Mouse (Mus musculus): ENCODE measurements around the gene Eif2s1. TPM values are rescaled to one million over a fixed set of nuclear protein-coding genes. Genes with fewer than 3 reads are reported as not detected.

Gene Eif2s1
- polyA plus RNA-seq, 1 experiment from 2014 or later: 214 TPM

- H3K36me3 ChIP-seq: peaks cover 13% of the 10 kb centered on the region
- no peak overlapping the region for H3K4me2 ChIP-seq (replicated peaks)
- no peaks in the 10 kb centered on the region for H3K27me3 ChIP-seq
- H3K9ac ChIP-seq: no peak overlapping the region
- H3K9me3 ChIP-seq: no peaks in the 10 kb centered on the region
- no peak overlapping the region for H3K4me3 ChIP-seq
- H3K27ac ChIP-seq: no peak overlapping the region
- no peaks in the 10 kb centered on the region for H3K4me1 ChIP-seq
- ATAC-seq (ENCODE audit: low FRiP score, low read depth): no peak
- WGBS: 84% methylated on average over 2 of the region's 2 CpGs
Observed at GRCm38 (mm10) chr12:78891149-78891548, 29.5 kb downstream of the Eif2s1 start.

DNA sequence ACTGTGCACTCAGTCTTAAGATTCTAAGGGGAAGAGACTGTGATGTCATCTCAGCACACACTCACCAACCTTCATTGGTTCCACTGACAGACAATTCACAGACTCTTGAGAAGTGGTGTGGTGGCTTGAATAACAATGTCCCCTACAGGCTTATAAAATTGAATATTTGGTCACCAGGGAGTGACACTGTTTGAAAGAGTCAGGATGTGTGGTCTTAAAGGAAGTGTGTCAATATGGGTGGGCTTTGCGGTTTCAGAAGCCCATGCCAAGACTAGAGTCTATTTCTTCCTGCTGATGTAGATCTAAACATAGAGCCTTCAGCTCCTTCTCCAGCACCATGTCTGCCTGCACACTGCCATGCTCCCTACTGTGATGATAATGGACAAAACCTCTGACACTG lies 36.2 kb downstream of the Eif2s1 start:
- no peak overlapping the region for H3K4me2 ChIP-seq (replicated peaks)
- H3K9ac ChIP-seq: no peak overlapping the region
- no peaks in the 10 kb centered on the region for H3K9me3 ChIP-seq
- H3K27me3 ChIP-seq: no peaks in the 10 kb centered on the region
- H3K4me3 ChIP-seq: no peak overlapping the region
- no peaks in the 10 kb centered on the region for H3K36me3 ChIP-seq
- H3K27ac ChIP-seq: no peak overlapping the region
- H3K4me1 ChIP-seq: no peaks in the 10 kb centered on the region
- 90% methylated on average over 1 of the region's 1 CpGs for WGBS
- no peak for ATAC-seq (ENCODE audit: low FRiP score, low read depth)

DNA sequence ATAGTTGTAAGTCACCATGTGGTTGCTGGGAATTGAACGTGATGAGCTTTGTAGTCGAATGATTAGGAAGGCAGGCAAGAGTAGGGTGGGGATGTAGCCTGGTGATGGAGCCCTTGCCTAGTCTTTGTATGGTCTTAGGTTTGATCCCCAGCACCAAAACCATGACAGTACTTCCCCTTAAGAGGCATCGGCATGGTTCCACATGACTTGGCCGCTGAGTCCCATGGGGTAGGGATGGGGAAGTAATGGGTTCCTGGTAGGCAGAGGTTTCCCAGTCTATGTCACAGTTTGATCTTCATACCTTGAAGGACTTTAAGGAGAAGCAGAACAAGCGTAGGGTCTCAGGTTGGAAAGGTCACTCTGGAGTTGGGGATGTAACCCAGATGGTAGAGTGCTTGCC lies 39.8 kb downstream of the Eif2s1 start:
- no peak overlapping the region for H3K4me3 ChIP-seq
- no peak overlapping the region for H3K9ac ChIP-seq
- no peaks in the 10 kb centered on the region for H3K36me3 ChIP-seq
- H3K4me1 ChIP-seq: 0 out of 2 replicates have a peak, but pooled peaks cover 3% of the 10 kb centered on the region
- no peak for ATAC-seq (ENCODE audit: low FRiP score, low read depth)
- H3K9me3 ChIP-seq: no peaks in the 10 kb centered on the region
- peaks cover 7% of the 10 kb centered on the region for H3K27me3 ChIP-seq
- no peak overlapping the region for H3K4me2 ChIP-seq (replicated peaks)
- H3K27ac ChIP-seq: no peak overlapping the region
- WGBS: 86% methylated on average over 5 of the region's 5 CpGs

DNA sequence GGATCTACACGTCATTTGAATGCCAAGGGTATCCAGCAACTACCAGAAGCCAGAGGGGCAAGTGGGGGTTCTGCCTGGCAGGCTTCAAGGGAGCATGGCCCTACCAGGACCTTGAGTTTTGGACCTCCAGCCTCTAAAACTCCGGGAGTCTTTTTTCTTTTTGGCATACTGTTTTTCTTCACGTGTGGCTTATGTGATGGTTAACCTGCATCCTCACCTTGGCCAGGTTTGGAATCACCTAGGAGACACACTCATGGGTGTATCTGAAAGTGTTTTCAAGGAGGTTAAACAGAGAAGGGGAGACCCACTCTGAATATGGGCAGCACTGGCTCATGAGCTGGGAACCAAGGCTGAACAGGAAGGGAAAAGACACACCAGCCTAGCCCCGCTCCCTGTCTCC lies 41.7 kb downstream of the Eif2s1 start:
- Histone ChIP-seq H3K9ac (no peak overlapping the region), H3K4me1 (peaks cover 9% of the 10 kb centered on the region), H3K4me3 (no peak overlapping the region), H3K27me3 (peaks cover 26% of the 10 kb centered on the region), H3K36me3 (no peaks in the 10 kb centered on the region), H3K4me2 (replicated peaks) (no peak overlapping the region), H3K9me3 (no peaks in the 10 kb centered on the region), H3K27ac (no peak overlapping the region)
- ATAC-seq (ENCODE audit: low FRiP score, low read depth): no peak
- 81% methylated on average over 4 of the region's 4 CpGs for WGBS

DNA sequence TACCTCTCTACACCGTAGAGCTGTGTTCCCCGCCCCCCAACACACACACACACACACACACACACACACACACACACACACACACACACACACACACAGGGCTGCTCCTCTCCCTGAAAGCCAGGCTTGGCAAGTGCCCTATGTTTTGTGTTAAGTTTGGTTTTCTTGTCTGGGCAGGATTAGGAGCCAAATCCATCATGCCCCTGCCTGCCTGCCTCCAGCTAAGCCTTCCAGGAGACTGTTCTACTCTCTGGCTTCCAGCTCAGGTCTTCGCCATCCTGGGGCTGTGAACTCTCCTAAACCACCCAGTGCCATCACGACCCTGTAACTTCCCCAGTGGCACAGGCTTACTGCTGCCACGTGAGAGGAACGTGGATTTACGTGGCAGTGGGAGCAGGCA lies 42.9 kb downstream of the Eif2s1 start:
- no peak overlapping the region for H3K4me3 ChIP-seq
- no peaks in the 10 kb centered on the region for H3K9me3 ChIP-seq
- H3K27ac ChIP-seq: no peak overlapping the region
- 79% methylated on average over 7 of the region's 7 CpGs for WGBS
- H3K4me1 ChIP-seq: peaks cover 9% of the 10 kb centered on the region
- no peak overlapping the region for H3K4me2 ChIP-seq (replicated peaks)
- H3K36me3 ChIP-seq: no peaks in the 10 kb centered on the region
- H3K27me3 ChIP-seq: peaks cover 37% of the 10 kb centered on the region
- no peak overlapping the region for H3K9ac ChIP-seq
- no peak for ATAC-seq (ENCODE audit: low FRiP score, low read depth)

- Histone ChIP-seq H3K9me3 (no peaks in the 10 kb centered on the region), H3K4me3 (peak within 1 kb of the TSS; percentile 51), H3K4me1 (peaks cover 18% of the 10 kb centered on the region), H3K4me2 (replicated peaks) (peak within 1 kb of the TSS; percentile 91), H3K27me3 (peaks cover 60% of the 10 kb centered on the region), H3K36me3 (no peaks in the 10 kb centered on the region), H3K27ac (no peak within 1 kb of the TSS), H3K9ac (peak within 1 kb of the TSS; percentile 67)
- WGBS: under 1% methylated on average over 38 of the region's 38 CpGs
- peak; percentile 41 for ATAC-seq (ENCODE audit: low FRiP score, low read depth)
Observed at GRCm38 (mm10) chr12:78906707-78907162, 45.1 kb downstream of the Eif2s1 start, which contains the start of gene Plek2. Plek2 (minus strand) TSS chr12:78906964.

- Histone ChIP-seq H3K9ac (no peak overlapping the region), H3K9me3 (no peaks in the 10 kb centered on the region), H3K36me3 (no peaks in the 10 kb centered on the region), H3K27me3 (peaks cover 73% of the 10 kb centered on the region), H3K4me3 (no peak overlapping the region), H3K27ac (no peak overlapping the region), H3K4me1 (peaks cover 25% of the 10 kb centered on the region), H3K4me2 (replicated peaks) (no peak overlapping the region)
- WGBS: 80% methylated on average over 6 of the region's 6 CpGs
- ATAC-seq (ENCODE audit: low FRiP score, low read depth): no peak
Observed at GRCm38 (mm10) chr12:78908081-78908605, 46.5 kb downstream of the Eif2s1 start.

DNA sequence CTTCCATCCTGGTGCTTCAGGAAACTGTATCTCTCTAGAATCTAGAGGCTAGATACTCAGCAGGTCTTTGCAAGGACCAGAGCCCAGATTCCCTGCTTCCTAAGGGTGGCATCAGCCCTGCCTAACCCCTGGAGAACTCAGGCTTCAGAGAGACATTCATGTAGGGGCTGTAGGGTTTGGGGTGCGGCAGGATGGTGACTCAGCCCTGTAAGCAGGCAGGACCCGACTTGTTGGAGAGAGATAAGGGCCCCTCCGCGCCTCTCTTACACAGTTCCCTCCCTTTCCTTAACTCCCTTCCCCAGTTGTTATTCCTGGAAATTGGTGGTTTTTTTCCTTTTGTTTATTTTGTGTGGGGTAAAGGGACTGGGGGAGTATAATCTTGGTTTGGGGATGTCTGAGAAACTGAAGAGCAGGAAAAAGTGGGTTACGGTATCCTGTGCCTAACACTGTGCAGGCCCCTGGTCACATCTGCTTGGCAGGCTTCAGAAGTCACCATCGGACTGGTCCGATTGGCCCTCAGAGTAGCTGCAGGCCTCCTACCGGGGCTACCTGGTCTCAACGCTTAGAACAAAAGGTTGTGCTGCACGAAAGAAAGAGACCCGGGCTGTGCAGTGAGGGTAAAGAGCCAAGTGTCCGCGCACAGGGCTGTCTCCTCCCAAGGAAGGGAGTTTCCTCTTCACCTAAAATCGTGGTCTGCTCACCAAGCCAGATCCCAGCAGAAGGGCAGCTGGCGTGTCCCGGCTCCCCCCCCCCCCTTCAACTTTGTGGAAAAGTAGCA lies 49.3 kb downstream of the Eif2s1 start:
- no peaks in the 10 kb centered on the region for H3K36me3 ChIP-seq
- no peak overlapping the region for H3K27ac ChIP-seq
- peak overlapping the region; percentile 81 for H3K4me2 ChIP-seq (replicated peaks)
- ATAC-seq (ENCODE audit: low FRiP score, low read depth): no peak
- H3K4me3 ChIP-seq: peak overlapping the region; percentile 45
- H3K9ac ChIP-seq: peak overlapping the region; percentile 53
- H3K9me3 ChIP-seq: no peaks in the 10 kb centered on the region
- H3K27me3 ChIP-seq: peaks cover 80% of the 10 kb centered on the region
- H3K4me1 ChIP-seq: peaks cover 25% of the 10 kb centered on the region
- 15% methylated on average over 16 of the region's 16 CpGs for WGBS

DNA sequence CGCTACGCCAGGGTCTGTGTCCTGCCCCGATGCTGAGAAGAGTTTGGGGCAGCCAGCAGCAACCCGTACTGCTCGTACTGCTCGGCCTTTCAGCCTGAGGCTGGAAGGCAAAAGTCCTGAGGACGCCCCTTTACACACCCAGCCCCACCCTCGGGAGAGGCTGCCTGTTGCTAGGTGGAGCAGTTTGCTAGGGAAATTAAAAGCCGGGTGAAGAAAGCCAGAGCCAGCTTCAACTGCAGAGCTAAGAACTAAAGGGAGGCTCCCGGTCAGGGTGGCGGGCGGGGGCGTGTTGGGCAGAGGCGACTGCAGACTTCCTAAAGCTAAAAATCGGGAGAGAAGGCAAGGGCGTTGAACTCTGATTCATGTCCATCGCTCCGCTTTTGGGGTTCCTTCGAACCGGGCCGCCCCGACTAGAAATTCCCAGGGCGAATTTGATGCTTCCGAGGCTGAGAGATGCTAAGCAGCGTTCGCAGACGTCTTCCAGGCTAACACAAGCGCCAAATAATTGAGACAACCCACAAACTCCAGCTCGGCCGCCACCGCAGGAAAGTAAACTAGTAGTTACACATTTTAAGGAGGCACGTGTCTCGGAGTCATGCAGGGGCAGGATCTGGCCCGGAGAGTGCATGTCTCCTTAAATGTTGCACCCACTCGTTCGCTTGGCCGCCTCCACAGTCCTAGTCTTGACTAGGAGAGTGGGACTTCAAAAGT lies 50.2 kb downstream of the Eif2s1 start:
- H3K4me3 ChIP-seq: peak overlapping the region; percentile 45
- H3K9me3 ChIP-seq: no peaks in the 10 kb centered on the region
- H3K27ac ChIP-seq: no peak overlapping the region
- peak; percentile 38; the same call in 1 of the 2 replicates for ATAC-seq (ENCODE audit: low FRiP score, low read depth)
- H3K27me3 ChIP-seq: peaks cover 74% of the 10 kb centered on the region
- H3K9ac ChIP-seq: peak overlapping the region; percentile 58
- no peaks in the 10 kb centered on the region for H3K36me3 ChIP-seq
- under 1% methylated on average over 37 of the region's 37 CpGs for WGBS
- peaks cover 18% of the 10 kb centered on the region for H3K4me1 ChIP-seq
- H3K4me2 ChIP-seq (replicated peaks): peak overlapping the region; percentile 81

DNA sequence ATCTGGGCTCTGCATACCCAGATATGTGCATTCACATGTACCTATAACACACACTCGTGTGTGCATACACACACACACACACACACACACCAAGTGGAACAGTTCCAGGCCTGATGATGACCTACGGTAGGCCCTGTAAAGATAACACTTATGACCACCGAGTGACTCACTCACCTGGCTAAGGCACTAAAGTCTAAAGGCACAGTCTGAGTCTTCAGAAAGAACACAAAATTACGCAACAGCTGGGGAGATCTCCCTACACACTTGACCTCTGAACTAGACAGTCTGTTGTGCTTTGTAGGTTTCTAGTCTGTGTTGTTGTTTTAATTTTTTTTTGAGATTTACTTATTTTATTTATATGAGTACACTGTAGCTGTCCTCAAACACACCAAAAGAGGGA lies 52.8 kb downstream of the Eif2s1 start:
- Histone ChIP-seq H3K4me2 (replicated peaks) (no peak overlapping the region), H3K36me3 (no peaks in the 10 kb centered on the region), H3K9me3 (no peaks in the 10 kb centered on the region), H3K27ac (no peak overlapping the region), H3K9ac (no peak overlapping the region), H3K4me1 (peaks cover 21% of the 10 kb centered on the region), H3K4me3 (no peak overlapping the region), H3K27me3 (peaks cover 49% of the 10 kb centered on the region)
- ATAC-seq (ENCODE audit: low FRiP score, low read depth): no peak
- WGBS: 92% methylated on average over 4 of the region's 4 CpGs

- no peak overlapping the region for H3K9ac ChIP-seq
- 76% methylated on average over 3 of the region's 3 CpGs for WGBS
Observed at GRCm38 (mm10) chr12:78915561-78915960, 53.9 kb downstream of the Eif2s1 start.

GRCm38 (mm10) chr12:78916278-78916677 lies 54.7 kb downstream of the Eif2s1 start:
- ATAC-seq (ENCODE audit: low FRiP score, low read depth): no peak
- H3K4me3 ChIP-seq: no peak overlapping the region
- H3K4me1 ChIP-seq: peaks cover 16% of the 10 kb centered on the region
- H3K27ac ChIP-seq: no peak overlapping the region
- no peaks in the 10 kb centered on the region for H3K9me3 ChIP-seq
- WGBS: 72% methylated on average over 3 of the region's 3 CpGs
- H3K4me2 ChIP-seq (replicated peaks): no peak overlapping the region
- no peak overlapping the region for H3K9ac ChIP-seq
- H3K27me3 ChIP-seq: peaks cover 31% of the 10 kb centered on the region
- no peaks in the 10 kb centered on the region for H3K36me3 ChIP-seq

More at GRCm38 (mm10) chr12:78915561-78915960, 53.9 kb downstream of the Eif2s1 start:
- H3K27ac ChIP-seq: no peak overlapping the region
- H3K4me2 ChIP-seq (replicated peaks): no peak overlapping the region
- no peak for ATAC-seq (ENCODE audit: low FRiP score, low read depth)
- no peaks in the 10 kb centered on the region for H3K9me3 ChIP-seq
- no peak overlapping the region for H3K4me3 ChIP-seq
- H3K4me1 ChIP-seq: peaks cover 21% of the 10 kb centered on the region
- H3K27me3 ChIP-seq: peaks cover 38% of the 10 kb centered on the region
- H3K36me3 ChIP-seq: no peaks in the 10 kb centered on the region
